Mouse (Mus musculus) midbrain, postnatal 0 days (tissue): Measurements from ENCODE around the gene 5730522E02Rik. TPM values are rescaled to one million over a fixed set of nuclear protein-coding genes. Genes with fewer than 3 reads are reported as not detected.

Source experiments
- ATAC-seq: fragments of 200-750 bp; cut with Nextera tagmentation; 2 replicates; pipeline ENCODE4 v1.8.0; 2017; ENCODE audit warnings: moderate number of reproducible peaks, mild to moderate bottlenecking, moderate TSS enrichment, moderate library complexity; ENCODE audit not compliant: low FRiP score
- DNase-seq: peaks from one replicate; pipeline ENCODE4 v3.0.0-alpha.2; 2015; ENCODE audit warnings: low spot score
- H3K27ac ChIP-seq: fragments of 300-500 bp; sonication (generic); 2 replicates; pipeline ENCODE4 v1.5.1; 2014; ENCODE audit warnings: low read depth, mild to moderate bottlenecking, low read length, mixed read lengths
- H3K27me3 ChIP-seq: fragments of 300-500 bp; sonication (generic); 2 replicates; pipeline ENCODE4 v1.6.1; 2014; ENCODE audit warnings: low read length, control low read depth, mixed read lengths; ENCODE audit not compliant: insufficient read depth
- H3K36me3 ChIP-seq: fragments of 300-500 bp; sonication (generic); 2 replicates; pipeline ENCODE4 v1.6.1; 2014; ENCODE audit warnings: low read length, control low read depth, mixed read lengths; ENCODE audit not compliant: insufficient read depth
- H3K4me1 ChIP-seq: fragments of 300-500 bp; sonication (generic); 2 replicates; pipeline ENCODE4 v1.6.1; 2014; ENCODE audit warnings: mild to moderate bottlenecking, control low read depth, antibody characterized with exemption, low read length, mixed read lengths; ENCODE audit not compliant: insufficient read depth
- H3K4me2 ChIP-seq: fragments of 300-500 bp; sonication (generic); 2 replicates; pipeline ENCODE4 v1.6.1; 2014; ENCODE audit warnings: low read depth, mild to moderate bottlenecking, low read length, mixed read lengths; ENCODE audit not compliant: poor library complexity, severe bottlenecking
- H3K4me3 ChIP-seq: fragments of 300-500 bp; sonication (generic); 2 replicates; pipeline ENCODE4 v1.5.1; 2014; ENCODE audit warnings: low read depth, mild to moderate bottlenecking, low read length, moderate library complexity
- H3K9ac ChIP-seq: fragments of 300-500 bp; sonication (generic); replicated peaks from 2 replicates; pipeline ENCODE4 v1.6.1; 2014; ENCODE audit warnings: mild to moderate bottlenecking, low read length, moderate library complexity, mixed read lengths; ENCODE audit not compliant: poor library complexity, severe bottlenecking
- H3K9me3 ChIP-seq: fragments of 300-500 bp; sonication (generic); 2 replicates; pipeline ENCODE4 v1.6.1; 2016; ENCODE audit warnings: low read length, control low read depth
- CTCF ChIP-seq: IDR thresholded peaks from 2 replicates; pipeline ENCODE4 v1.5.1; 2016; ENCODE audit warnings: antibody characterized with exemption, mild to moderate bottlenecking
- WGBS: fragments of 180-500 bp; shearing (Covaris S2); extraction: QIAGEN DNeasy Blood & Tissue Kit; methylation state at CpG from one replicate; pipeline ENCODE4 v1.1.7; 2014; 5-methylcytosine and 5-hydroxymethylcytosine counted together
- polyA plus RNA-seq: library from polyadenylated mRNA; unstranded; fragments of >200 nt; fragmentation: Nextera tagmentation; extraction: Ambion mirVana; gene quantifications from 2 replicates; pipeline ENCODE4 v1.2.1, GENCODE M21; 2015
- total RNA-seq: library from RNA; depleted of rRNA; stranded (reverse); fragments of >200 nt; gene quantifications from 2 replicates; pipeline ENCODE4 v1.2.3, GENCODE M21; 2014

Gene 5730522E02Rik
- total and polyA plus RNA-seq, 2 experiments from 2014 or later, result 5.6 to 12.7 TPM

- H3K4me3 ChIP-seq, result no peak overlapping the region
- H3K4me1 ChIP-seq, result no peaks in the 10 kb centered on the region
- no peaks in the 10 kb centered on the region for H3K27me3 ChIP-seq
- ATAC-seq (no peak), DNase-seq (no peak)
- TF ChIP-seq CTCF, result no peak
- no peak overlapping the region for H3K27ac ChIP-seq
- H3K9me3 ChIP-seq, result no peaks in the 10 kb centered on the region
- no peaks in the 10 kb centered on the region for H3K36me3 ChIP-seq
- 66% methylated on average over 2 of the region's 2 CpGs for WGBS
- no peak overlapping the region for H3K4me2 ChIP-seq
- H3K9ac ChIP-seq, result no peak overlapping the region
Measured at GRCm38 (mm10) chr11:25813446-25813845, 397.1 kb downstream of the 5730522E02Rik start.

GRCm38 (mm10) chr11:25787691-25788090, 422.9 kb downstream of the 5730522E02Rik start:
- DNase-seq (no peak), ATAC-seq (no peak)
- H3K36me3 ChIP-seq, result no peaks in the 10 kb centered on the region
- WGBS, result 98% methylated on average over 1 of the region's 1 CpGs
- no peak overlapping the region for H3K9ac ChIP-seq
- no peak overlapping the region for H3K27ac ChIP-seq
- H3K4me1 ChIP-seq, result no peaks in the 10 kb centered on the region
- H3K4me2 ChIP-seq, result no peak overlapping the region
- H3K27me3 ChIP-seq, result no peaks in the 10 kb centered on the region
- no peak overlapping the region for H3K4me3 ChIP-seq
- TF ChIP-seq CTCF, result no peak
- H3K9me3 ChIP-seq, result no peaks in the 10 kb centered on the region

- Histone ChIP-seq H3K9ac (no peak overlapping the region), H3K9me3 (no peaks in the 10 kb centered on the region), H3K4me2 (no peak overlapping the region), H3K4me3 (no peak overlapping the region), H3K4me1 (no peaks in the 10 kb centered on the region), H3K27ac (no peak overlapping the region), H3K27me3 (no peaks in the 10 kb centered on the region), H3K36me3 (no peaks in the 10 kb centered on the region)
- ATAC-seq (no peak), DNase-seq (no peak)
- WGBS, result 67% methylated on average over 1 of the region's 1 CpGs
- TF ChIP-seq CTCF, result no peak
Measured at GRCm38 (mm10) chr11:25772231-25772630, 438.3 kb downstream of the 5730522E02Rik start.

- Histone ChIP-seq H3K9ac (no peak overlapping the region), H3K36me3 (no peaks in the 10 kb centered on the region), H3K27me3 (no peaks in the 10 kb centered on the region), H3K4me1 (no peaks in the 10 kb centered on the region), H3K27ac (no peak overlapping the region), H3K4me2 (no peak overlapping the region), H3K9me3 (no peaks in the 10 kb centered on the region), H3K4me3 (no peak overlapping the region)
- peak; percentile 13 for DNase-seq
- TF ChIP-seq CTCF, result no peak
- ATAC-seq, result no peak
- WGBS, result 77% methylated on average over 3 of the region's 3 CpGs
Measured at GRCm38 (mm10) chr11:25770991-25771568, 439.5 kb downstream of the 5730522E02Rik start.

- 37% methylated on average over 5 of the region's 5 CpGs for WGBS
Measured at GRCm38 (mm10) chr11:25767584-25768333, 442.8 kb downstream of the 5730522E02Rik start.

GRCm38 (mm10) chr11:25753156-25753899, 457.2 kb downstream of the 5730522E02Rik start:
- no peak for DNase-seq
- TF ChIP-seq CTCF, result no peak
- Histone ChIP-seq H3K27ac (no peak overlapping the region), H3K9ac (no peak overlapping the region), H3K4me3 (no peak overlapping the region), H3K27me3 (no peaks in the 10 kb centered on the region), H3K36me3 (no peaks in the 10 kb centered on the region), H3K4me1 (no peaks in the 10 kb centered on the region), H3K4me2 (no peak overlapping the region), H3K9me3 (no peaks in the 10 kb centered on the region)
- WGBS, result 63% methylated on average over 7 of the region's 7 CpGs
- ATAC-seq, result no peak

More at GRCm38 (mm10) chr11:25767584-25768333, 442.8 kb downstream of the 5730522E02Rik start:
- no peak overlapping the region for H3K9ac ChIP-seq
- no peaks in the 10 kb centered on the region for H3K36me3 ChIP-seq
- H3K27ac ChIP-seq, result no peak overlapping the region
- H3K4me3 ChIP-seq, result no peak overlapping the region
- TF ChIP-seq CTCF, result no peak
- H3K27me3 ChIP-seq, result no peaks in the 10 kb centered on the region
- no peak for ATAC-seq
- no peaks in the 10 kb centered on the region for H3K4me1 ChIP-seq
- no peak for DNase-seq
- no peaks in the 10 kb centered on the region for H3K9me3 ChIP-seq
- H3K4me2 ChIP-seq, result no peak overlapping the region
